Mouse (Mus musculus) embryonic facial prominence, embryonic 10.5 days (tissue): ENCODE measurements around the gene Gnaq. TPM values are rescaled to one million over a fixed set of nuclear protein-coding genes. Genes with fewer than 3 reads are reported as not detected.
A peak's percentile ranks its signal among the peaks of the same experiment; 100 is the strongest.

Source experiments
- DNase-seq: peaks from one replicate; pipeline ENCODE4 v3.0.0-alpha.2; 2017; ENCODE audit warnings: low spot score
- H3K27ac ChIP-seq: fragments of 300-500 bp; sonication (generic); replicated peaks from 2 replicates; pipeline ENCODE4 v1.5.1; 2016; ENCODE audit warnings: mild to moderate bottlenecking
- H3K27me3 ChIP-seq: fragments of 300-500 bp; sonication (generic); replicated peaks from 2 replicates; pipeline ENCODE4 v1.6.1; 2016; ENCODE audit warnings: low read depth, mild to moderate bottlenecking; ENCODE audit not compliant: poor library complexity, severe bottlenecking
- H3K36me3 ChIP-seq: fragments of 300-500 bp; sonication (generic); replicated peaks from 2 replicates; pipeline ENCODE4 v1.6.1; 2016; ENCODE audit warnings: mild to moderate bottlenecking, moderate library complexity
- H3K4me1 ChIP-seq: fragments of 300-500 bp; sonication (generic); 2 replicates; pipeline ENCODE4 v1.6.1; 2016
- H3K4me3 ChIP-seq: fragments of 300-500 bp; sonication (generic); 2 replicates; pipeline ENCODE4 v1.5.1; 2016; ENCODE audit warnings: mild to moderate bottlenecking, moderate library complexity
- H3K9me3 ChIP-seq: fragments of 300-500 bp; sonication (generic); 2 replicates; pipeline ENCODE4 v1.6.1; 2016; ENCODE audit warnings: mild to moderate bottlenecking
- WGBS: fragments of 180-500 bp; shearing (Covaris S2); methylation state at CpG from one replicate; pipeline ENCODE4 v1.1.7; 2016; 5-methylcytosine and 5-hydroxymethylcytosine counted together
- polyA plus RNA-seq: library from polyadenylated mRNA; unstranded; fragments of >200 nt; fragmentation: Nextera tagmentation; extraction: Ambion mirVana; gene quantifications from 2 replicates; pipeline ENCODE4 v1.2.1, GENCODE M21; 2016

Gene Gnaq
- polyA plus RNA-seq, 1 experiment from 2014 or later: 20.2 TPM

DNA sequence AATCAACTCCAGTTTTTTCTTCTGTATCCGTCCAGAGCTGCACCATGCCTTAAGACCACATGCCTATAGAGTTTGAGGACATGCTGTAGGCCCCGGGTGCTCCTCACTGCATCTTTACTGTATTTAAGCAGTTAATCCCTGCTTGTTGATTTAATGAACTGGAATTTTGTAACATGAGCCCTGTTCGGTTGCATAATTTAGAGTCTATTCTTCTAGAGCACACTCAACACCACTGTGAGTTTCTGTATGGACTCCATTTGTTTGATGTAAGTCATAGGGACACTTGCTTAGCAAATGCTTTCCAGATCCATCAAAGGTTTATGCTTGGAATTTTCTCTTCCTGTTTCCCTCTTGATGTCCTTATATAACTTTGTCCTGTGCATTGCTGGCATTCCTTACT, 2.2 kb upstream of the Gnaq start:
- H3K36me3 ChIP-seq: no peaks in the 10 kb centered on the region
- no peak for DNase-seq
- H3K27ac ChIP-seq: no peak overlapping the region
- no peak overlapping the region for H3K4me3 ChIP-seq
- no peaks in the 10 kb centered on the region for H3K27me3 ChIP-seq
- H3K9me3 ChIP-seq: no peaks in the 10 kb centered on the region
- peaks cover 34% of the 10 kb centered on the region for H3K4me1 ChIP-seq
- 63% methylated on average over 3 of the region's 3 CpGs for whole genome bisulfite sequencing

DNA sequence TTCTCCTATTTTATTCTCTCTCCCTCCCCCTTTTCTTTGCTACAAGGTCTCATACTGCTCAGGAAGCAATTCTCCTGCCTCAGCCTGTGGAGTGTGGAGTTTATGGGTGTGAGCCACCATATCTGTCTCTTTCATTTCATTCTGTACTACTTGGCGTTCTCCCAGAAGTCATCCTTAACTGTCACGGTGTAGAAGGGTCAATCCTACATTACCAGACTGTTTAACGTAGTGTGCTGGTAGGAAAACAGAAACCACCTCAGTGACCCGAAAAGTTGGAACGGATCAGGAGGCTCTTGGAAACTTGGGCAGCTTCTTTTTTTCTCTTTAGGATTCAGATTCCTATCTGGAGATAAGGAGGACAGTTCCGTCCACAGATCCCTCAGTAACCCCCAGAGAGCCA, 800 bp upstream of the Gnaq start:
- DNase-seq: no peak
- H3K27ac ChIP-seq: peak overlapping the region; percentile 99
- 12% methylated on average over 6 of the region's 6 CpGs for WGBS

DNA sequence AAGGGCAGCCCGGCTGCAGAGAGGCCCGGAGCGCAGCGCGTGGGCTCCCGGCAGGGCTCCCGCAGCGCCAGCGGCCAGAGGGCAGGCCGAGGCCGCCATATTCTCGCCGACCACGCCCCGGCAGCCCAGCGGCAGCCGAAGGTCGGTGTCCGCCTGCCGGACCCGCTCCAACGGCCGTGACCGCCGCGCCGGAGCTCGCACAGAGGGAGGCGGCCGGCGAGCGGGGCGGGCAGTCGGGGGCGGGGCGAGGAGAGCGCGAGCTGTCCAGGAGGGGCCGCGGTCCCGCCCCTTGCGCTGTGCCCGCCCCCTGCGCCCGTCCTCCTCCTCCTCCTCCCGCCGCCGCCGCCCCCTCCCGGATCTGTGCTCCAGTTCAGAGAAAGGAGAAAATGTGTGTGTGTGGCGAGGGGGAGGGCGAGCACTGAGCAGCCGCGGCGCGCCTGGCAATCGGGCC, 266 bp upstream of the Gnaq start:
- Histone ChIP-seq H3K9me3 (no peaks in the 10 kb centered on the region), H3K4me3 (peak overlapping the region; percentile 85), H3K36me3 (no peaks in the 10 kb centered on the region), H3K4me1 (peaks cover 36% of the 10 kb centered on the region), H3K27ac (peak overlapping the region; percentile 99), H3K27me3 (no peaks in the 10 kb centered on the region)
- under 1% methylated on average over 48 of the region's 57 CpGs for WGBS
- peak; percentile 97 for DNase-seq

More for the DNA sequence above, 800 bp upstream of the Gnaq start:
- Histone ChIP-seq H3K36me3 (no peaks in the 10 kb centered on the region), H3K9me3 (no peaks in the 10 kb centered on the region), H3K27me3 (no peaks in the 10 kb centered on the region), H3K4me1 (peaks cover 36% of the 10 kb centered on the region), H3K4me3 (peak overlapping the region; percentile 85)

DNA sequence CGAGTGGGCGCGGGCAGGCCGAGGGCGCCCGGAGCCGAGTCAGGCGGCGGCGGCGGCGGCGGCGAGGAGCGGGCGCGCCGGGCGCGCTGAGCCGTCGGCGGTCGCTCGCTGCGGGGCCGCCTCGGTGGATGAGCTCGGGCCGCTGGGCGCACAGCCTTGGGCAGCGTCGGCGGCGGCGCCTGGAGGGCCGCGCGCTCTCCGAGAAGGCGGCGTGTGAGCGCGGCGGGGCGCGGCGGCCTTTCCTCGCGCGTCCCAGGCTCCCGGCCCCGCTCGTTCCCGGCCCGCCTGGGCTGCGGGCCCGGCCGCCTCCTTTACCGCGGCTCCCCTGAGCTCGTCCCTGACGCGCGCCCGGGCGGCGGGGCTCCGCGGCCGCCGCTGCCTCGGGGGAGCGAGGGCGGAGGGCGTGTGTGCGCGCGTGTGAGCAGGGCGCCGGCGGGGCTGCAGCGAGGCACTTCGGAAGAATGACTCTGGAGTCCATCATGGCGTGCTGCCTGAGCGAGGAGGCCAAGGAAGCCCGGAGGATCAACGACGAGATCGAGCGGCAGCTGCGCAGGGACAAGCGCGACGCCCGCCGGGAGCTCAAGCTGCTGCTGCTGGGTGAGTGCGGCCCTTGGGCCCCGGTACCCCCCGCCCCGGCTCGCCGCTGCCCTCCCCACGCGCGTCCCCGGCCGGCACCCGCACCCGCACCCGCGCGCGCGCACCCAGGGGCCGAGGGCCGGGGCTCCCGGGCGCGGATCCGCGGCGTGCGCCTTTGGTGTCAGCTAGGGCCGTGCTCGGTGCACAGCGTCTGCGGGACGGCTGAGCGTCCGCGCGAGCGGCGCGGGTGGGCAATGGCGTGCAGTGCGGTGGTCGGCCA, 462 bp downstream of the Gnaq start:
- peak overlapping the region; percentile 99 for H3K27ac ChIP-seq
- H3K27me3 ChIP-seq: no peaks in the 10 kb centered on the region
- H3K4me1 ChIP-seq: peaks cover 43% of the 10 kb centered on the region
- peak overlapping the region; percentile 85 for H3K4me3 ChIP-seq
- peak; percentile 76 for DNase-seq
- H3K9me3 ChIP-seq: no peaks in the 10 kb centered on the region
- 2% methylated on average over 139 of the region's 139 CpGs for WGBS
- H3K36me3 ChIP-seq: no peaks in the 10 kb centered on the region

DNA sequence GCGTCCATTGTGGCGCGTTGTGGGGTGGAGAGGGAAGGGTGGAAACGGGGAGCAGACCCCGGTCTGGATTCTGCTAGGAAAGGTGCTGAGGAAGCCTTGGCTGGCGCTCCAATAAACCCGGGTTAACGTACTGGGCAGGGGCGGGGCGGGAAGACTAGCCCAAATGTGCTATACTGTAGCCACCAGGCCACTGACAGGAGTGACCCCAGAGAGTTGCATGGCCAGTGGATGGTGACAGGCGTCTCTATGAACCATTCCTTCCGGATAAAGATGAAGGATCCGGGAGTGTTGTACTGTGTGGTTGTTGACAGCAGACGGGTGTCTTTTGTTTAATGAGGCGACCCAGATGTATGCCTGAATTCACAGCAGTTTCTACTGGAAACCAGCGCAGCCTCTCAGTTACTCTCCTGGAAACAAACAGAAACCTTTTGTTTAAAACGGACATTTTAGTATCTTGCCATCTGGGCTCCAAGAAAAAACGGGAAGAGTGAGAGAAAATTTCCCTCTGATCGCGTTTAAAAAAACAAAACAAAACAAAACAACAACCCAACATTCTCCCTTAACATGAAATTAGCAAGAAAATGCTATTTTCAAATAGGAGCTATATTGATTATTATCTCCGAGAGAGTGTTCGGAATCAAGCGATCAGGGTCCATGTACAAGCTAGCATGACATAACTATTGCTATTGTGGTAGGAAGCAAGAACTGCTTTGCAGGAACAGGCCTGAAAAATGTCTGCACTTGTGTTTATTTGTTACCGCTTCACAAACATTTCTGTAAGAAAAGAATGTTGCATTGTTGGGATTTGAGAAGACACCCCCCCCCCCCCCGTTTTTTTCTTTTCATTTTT, 1.3 kb downstream of the Gnaq start:
- WGBS: 14% methylated on average over 25 of the region's 25 CpGs
- peaks cover 49% of the 10 kb centered on the region for H3K4me1 ChIP-seq

DNA sequence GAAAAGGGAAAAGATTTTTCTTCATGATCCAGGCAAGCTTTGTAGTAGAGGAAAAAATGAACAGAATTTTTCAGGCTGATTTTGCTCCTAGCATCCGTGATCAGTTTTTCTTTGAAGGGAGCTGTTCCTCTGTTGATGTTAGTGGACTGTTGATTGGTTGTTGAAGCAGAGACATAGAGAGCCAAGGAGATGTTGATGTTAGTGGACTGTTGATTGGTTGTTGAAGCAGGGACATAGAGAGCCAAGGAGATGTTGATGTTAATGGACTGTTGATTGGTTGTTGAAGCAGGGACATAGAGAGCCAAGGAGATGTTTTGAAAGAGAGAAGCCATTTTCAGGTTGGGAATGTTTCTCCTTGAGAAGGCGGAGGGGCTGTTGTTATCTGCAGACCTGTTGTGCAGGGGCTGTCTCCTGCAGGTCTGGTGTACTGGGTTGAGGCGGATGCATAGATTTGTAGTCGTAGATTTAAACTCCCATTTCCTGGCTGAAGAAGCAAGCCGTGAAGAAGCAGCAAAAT, 5.5 kb downstream of the Gnaq start:
- H3K36me3 ChIP-seq: peaks cover 16% of the 10 kb centered on the region
- DNase-seq: no peak
- 84% methylated on average over 5 of the region's 5 CpGs for WGBS
- no peak overlapping the region for H3K4me3 ChIP-seq
- peaks cover 6% of the 10 kb centered on the region; the same call in 1 of the 2 replicates for H3K9me3 ChIP-seq
- no peak overlapping the region for H3K27ac ChIP-seq
- peaks cover 52% of the 10 kb centered on the region for H3K4me1 ChIP-seq
- H3K27me3 ChIP-seq: no peaks in the 10 kb centered on the region

More for the DNA sequence above, 1.3 kb downstream of the Gnaq start:
- H3K27ac ChIP-seq: peak overlapping the region; percentile 99
- peak overlapping the region; percentile 85 for H3K4me3 ChIP-seq
- no peaks in the 10 kb centered on the region for H3K36me3 ChIP-seq
- no peak for DNase-seq
- H3K27me3 ChIP-seq: no peaks in the 10 kb centered on the region
- no peaks in the 10 kb centered on the region for H3K9me3 ChIP-seq

DNA sequence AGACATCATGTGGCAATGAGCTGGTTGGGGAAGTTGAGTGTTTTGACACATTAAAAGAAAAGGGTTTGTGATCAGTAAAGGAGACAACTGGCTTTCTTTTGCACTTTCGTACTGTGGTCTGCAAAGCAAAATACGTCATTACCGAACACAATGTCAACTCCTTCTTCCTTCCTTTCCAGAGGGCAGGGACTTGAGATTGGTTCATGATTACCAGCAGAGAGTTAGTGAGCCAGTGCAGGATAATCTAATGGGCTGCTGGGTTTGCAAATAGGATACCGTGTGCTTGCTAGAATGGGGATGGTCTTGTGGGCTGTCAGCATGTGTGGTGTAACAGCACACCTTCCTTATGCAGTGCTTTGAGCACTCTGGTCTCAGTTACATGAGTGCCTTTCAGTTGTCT, 8.1 kb downstream of the Gnaq start:
- Histone ChIP-seq H3K27ac (no peak overlapping the region), H3K27me3 (no peaks in the 10 kb centered on the region), H3K4me3 (no peak overlapping the region), H3K9me3 (peaks cover 6% of the 10 kb centered on the region; the same call in 1 of the 2 replicates), H3K36me3 (peaks cover 23% of the 10 kb centered on the region), H3K4me1 (peaks cover 38% of the 10 kb centered on the region)
- 70% methylated on average over 4 of the region's 4 CpGs for WGBS
- DNase-seq: no peak

DNA sequence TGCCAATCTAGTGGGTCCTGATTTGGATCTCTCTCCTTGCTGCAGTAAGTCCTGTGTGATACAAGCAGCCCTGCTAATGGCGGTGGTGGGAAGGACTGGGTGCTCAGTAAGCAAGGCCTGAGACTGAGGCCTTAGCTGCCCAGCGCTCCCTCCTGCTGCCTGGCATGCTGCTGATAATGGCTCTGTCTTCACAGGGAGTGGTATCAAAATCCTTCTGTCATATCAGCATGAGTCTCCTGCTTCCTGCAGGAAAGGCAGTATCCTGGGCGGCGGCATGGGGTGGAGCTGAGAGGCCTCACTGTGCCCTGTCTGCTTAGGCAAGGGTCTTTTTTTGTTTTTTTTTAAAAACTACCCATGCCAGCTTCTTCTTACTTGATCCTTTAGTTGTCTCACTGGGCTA, 9.2 kb downstream of the Gnaq start:
- 75% methylated on average over 4 of the region's 4 CpGs for WGBS
- Histone ChIP-seq H3K4me1 (peaks cover 38% of the 10 kb centered on the region), H3K27ac (no peak overlapping the region), H3K4me3 (no peak overlapping the region), H3K36me3 (peaks cover 23% of the 10 kb centered on the region), H3K27me3 (no peaks in the 10 kb centered on the region), H3K9me3 (peaks cover 6% of the 10 kb centered on the region; the same call in 1 of the 2 replicates)
- DNase-seq: no peak

DNA sequence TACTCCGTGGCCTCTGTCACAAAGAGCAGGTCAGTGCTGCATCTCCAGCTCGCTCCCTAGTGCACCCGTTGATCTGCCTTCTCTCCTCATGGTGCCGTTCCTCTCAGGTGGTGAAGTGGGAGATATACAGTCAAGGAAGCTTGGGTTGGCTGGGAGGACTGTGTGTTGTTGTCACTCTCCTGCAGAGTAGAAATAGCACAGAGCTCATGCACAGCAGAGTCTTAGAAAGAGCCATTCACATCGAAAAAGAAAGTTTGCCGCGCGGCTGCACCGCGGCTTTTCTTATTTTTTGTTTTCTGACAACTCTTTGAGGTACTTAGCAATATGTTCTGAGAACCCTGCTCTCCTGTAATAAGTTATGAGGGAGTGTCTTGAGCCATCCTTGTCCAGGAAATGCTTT, 10.4 kb downstream of the Gnaq start:
- no peak for DNase-seq
- no peak overlapping the region for H3K27ac ChIP-seq
- no peaks in the 10 kb centered on the region for H3K27me3 ChIP-seq
- H3K4me1 ChIP-seq: peaks cover 32% of the 10 kb centered on the region
- peaks cover 6% of the 10 kb centered on the region; the same call in 1 of the 2 replicates for H3K9me3 ChIP-seq
- H3K4me3 ChIP-seq: no peak overlapping the region
- peaks cover 23% of the 10 kb centered on the region for H3K36me3 ChIP-seq
- WGBS: 94% methylated on average over 10 of the region's 10 CpGs

DNA sequence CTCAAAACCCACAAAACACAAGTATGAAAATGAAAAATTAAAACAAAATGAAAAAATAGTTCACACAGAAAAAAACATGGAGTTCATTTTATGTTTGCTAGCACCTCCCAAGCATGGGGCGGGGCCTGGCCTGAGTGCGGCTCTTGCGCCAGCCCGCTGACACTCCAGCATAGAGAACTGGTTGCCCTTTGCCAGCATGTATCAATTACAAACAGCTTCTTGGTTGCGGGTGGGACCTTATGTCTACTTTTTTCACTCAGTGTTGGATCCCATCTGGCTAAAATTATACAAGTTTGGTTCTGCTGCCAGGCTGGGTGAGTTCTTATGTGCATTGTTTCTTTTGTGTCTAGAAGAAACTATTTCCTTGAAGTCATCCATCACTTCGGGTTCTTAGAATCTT, 14.8 kb downstream of the Gnaq start:
- DNase-seq: peak; percentile 27
- Histone ChIP-seq H3K4me1 (no peaks in the 10 kb centered on the region), H3K27ac (no peak overlapping the region), H3K36me3 (peaks cover 14% of the 10 kb centered on the region), H3K27me3 (no peaks in the 10 kb centered on the region), H3K4me3 (no peak overlapping the region), H3K9me3 (peaks cover 6% of the 10 kb centered on the region; the same call in 1 of the 2 replicates)
- WGBS: 84% methylated on average over 6 of the region's 6 CpGs

DNA sequence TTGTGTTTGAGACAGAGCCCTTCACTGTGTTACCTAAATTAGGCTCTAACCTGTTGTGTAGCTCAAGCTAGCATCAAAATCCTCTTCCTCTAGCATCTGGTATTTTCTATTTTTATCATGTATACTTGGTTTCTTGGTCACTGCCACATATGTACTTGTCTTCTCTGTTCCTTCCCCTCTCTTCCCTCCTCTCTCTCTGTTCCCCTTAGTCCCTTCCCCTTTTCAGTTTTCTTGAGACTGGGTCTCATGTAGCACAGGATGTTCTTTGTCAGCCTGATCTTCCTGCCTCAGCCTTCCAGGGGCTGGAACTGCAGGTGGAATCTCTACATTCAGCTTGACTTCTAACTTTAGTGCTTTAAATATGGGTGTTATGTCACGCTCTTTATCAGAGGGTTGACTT, 16.5 kb downstream of the Gnaq start:
- no peaks in the 10 kb centered on the region for H3K4me1 ChIP-seq
- H3K36me3 ChIP-seq: no peaks in the 10 kb centered on the region
- DNase-seq: no peak
- H3K27ac ChIP-seq: no peak overlapping the region
- H3K9me3 ChIP-seq: no peaks in the 10 kb centered on the region
- H3K27me3 ChIP-seq: no peaks in the 10 kb centered on the region
- no peak overlapping the region for H3K4me3 ChIP-seq
- WGBS: 98% methylated on average over 1 of the region's 1 CpGs

DNA sequence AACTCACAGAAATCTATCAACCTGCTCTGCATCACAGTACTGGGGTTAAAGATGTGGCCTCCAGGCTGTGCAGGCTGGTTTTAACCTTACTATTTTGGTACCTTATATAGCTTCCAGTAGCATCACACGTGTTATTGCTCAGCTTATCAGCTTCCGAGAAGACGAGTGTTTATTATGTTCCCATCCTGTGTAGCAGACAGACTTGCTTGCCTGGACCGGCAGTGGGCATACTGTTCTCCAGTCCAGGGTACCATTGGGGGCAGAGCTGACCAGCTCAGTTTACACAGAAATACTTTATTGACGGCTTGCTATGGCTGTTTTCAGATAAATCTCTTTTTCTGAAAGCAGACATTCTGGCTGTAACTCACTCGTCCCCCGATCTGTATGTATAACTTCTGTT, 17.7 kb downstream of the Gnaq start:
- Histone ChIP-seq H3K27me3 (no peaks in the 10 kb centered on the region), H3K4me3 (no peak overlapping the region), H3K9me3 (no peaks in the 10 kb centered on the region), H3K27ac (no peak overlapping the region), H3K36me3 (no peaks in the 10 kb centered on the region), H3K4me1 (no peaks in the 10 kb centered on the region)
- 90% methylated on average over 7 of the region's 7 CpGs for WGBS
- no peak for DNase-seq
